In the genomic region with DNA sequence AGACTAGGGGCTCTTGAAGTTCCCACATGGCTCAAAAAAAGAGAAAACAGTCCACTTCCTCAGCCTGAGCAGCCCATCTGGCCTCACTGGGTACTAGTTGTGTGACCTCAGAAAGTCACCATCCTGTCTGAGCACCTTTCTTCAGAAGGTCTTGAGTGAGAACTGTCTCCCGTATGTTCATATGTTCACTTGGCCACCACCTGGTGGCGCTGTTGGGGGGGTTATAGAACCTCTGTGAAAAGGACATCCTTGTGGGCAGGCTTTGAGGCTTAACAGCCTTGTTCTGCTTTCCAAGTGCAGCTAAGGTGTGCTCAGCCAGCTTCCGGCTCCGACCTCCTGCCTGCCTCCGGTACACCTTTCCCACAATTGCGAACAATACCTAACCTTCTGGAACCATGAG, we compare ENCODE assay signal across 9 mouse cellular contexts. TPM values are rescaled to one million over a fixed set of nuclear protein-coding genes. Genes with fewer than 3 reads are reported as not detected.
DNase-seq lines count a peak whose midpoint lies in the region; ATAC-seq and TF ChIP-seq lines count a peak whose summit lies in the region.
"Had no signal": no experiment of that assay in that cellular context is flagged by ENCODE, and none has a peak within 500 bp of the region (broad histone marks: within the 10 kb centered on the region; RNA-seq: fewer than 3 reads in every experiment).

No protein-coding gene starts in this region.

- ATAC-seq in heart, embryonic 11.5 days (replicated peaks; ENCODE audit: insufficient number of reproducible peaks, low FRiP score, low TSS enrichment) = no peak
- no peak for ATAC-seq in limb, embryonic 11.5 days (ENCODE audit: insufficient number of reproducible peaks, low FRiP score, low TSS enrichment, low read depth)

- no peak for TF ChIP-seq POLR2A in bone marrow macrophage, adult 2 months (IDR thresholded peaks at IDR 0.05; ENCODE audit: borderline replicate concordance, low read depth, low read length)
- TF ChIP-seq POLR2A in small intestine, adult 2 months (IDR thresholded peaks at IDR 0.05; ENCODE audit: low read depth, low read length) = no peak

- peaks cover 19% of the 10 kb centered on the region for H3K4me1 ChIP-seq in heart, embryonic 11.5 days (ENCODE audit: control insufficient read depth, insufficient read depth, low read length)
- H3K4me1 ChIP-seq in E14TG2a.4 (replicated peaks; ENCODE audit: low read depth, low read length) = peaks cover 81% of the 10 kb centered on the region
- H3K4me1 ChIP-seq in bone marrow macrophage, adult 2 months (ENCODE audit: control insufficient read depth, insufficient read depth, low read length) = no peaks in the 10 kb centered on the region
- peaks cover 14% of the 10 kb centered on the region for H3K4me1 ChIP-seq in limb, embryonic 11.5 days (ENCODE audit: control insufficient read depth, insufficient read depth, low read length)
- H3K4me1 ChIP-seq in small intestine, adult 2 months (ENCODE audit: control insufficient read depth, insufficient read depth, insufficient read length, low read length) = no peaks in the 10 kb centered on the region

- H3K4me3 ChIP-seq in heart, embryonic 11.5 days (ENCODE audit: low read depth, low read length) = no peak overlapping the region
- H3K4me3 ChIP-seq in E14TG2a.4 (replicated peaks; ENCODE audit: low read length) = peak overlapping the region; percentile 49; the same call in 1 of the 2 replicates
- no peak overlapping the region for H3K4me3 ChIP-seq in bone marrow macrophage, adult 2 months (ENCODE audit: insufficient read depth, low read length)
- no peak overlapping the region for H3K4me3 ChIP-seq in limb, embryonic 11.5 days (ENCODE audit: low read depth, low read length)
- no peak overlapping the region for H3K4me3 ChIP-seq in small intestine, adult 2 months (ENCODE audit: low read depth, low read length)
- H3K4me3 ChIP-seq: neural tube, embryonic 12.5 days had no signal

- H3K27me3 ChIP-seq in heart, embryonic 11.5 days (ENCODE audit: control insufficient read depth, insufficient read depth, low read length) = no peaks in the 10 kb centered on the region
- H3K27me3 ChIP-seq in E14TG2a.4 (ENCODE audit: insufficient read depth, low read length) = peaks cover 8% of the 10 kb centered on the region
- no peaks in the 10 kb centered on the region for H3K27me3 ChIP-seq in limb, embryonic 11.5 days (ENCODE audit: control insufficient read depth, insufficient read depth, low read length)
- no peaks in the 10 kb centered on the region for H3K27me3 ChIP-seq in small intestine, adult 2 months (ENCODE audit: control insufficient read depth, insufficient read depth, low read length)
- H3K27me3 ChIP-seq: neural tube, embryonic 12.5 days had no signal

- no peaks in the 10 kb centered on the region for H3K9me3 ChIP-seq in heart, embryonic 11.5 days (replicated peaks; ENCODE audit: control insufficient read depth, low read length)
- no peaks in the 10 kb centered on the region for H3K9me3 ChIP-seq in E14TG2a.4 (ENCODE audit: low read length)
- H3K9me3 ChIP-seq in limb, embryonic 11.5 days (ENCODE audit: control insufficient read depth, low read length) = no peaks in the 10 kb centered on the region
- H3K9me3 ChIP-seq: neural tube, embryonic 12.5 days had no signal

- no peak overlapping the region for H3K4me2 ChIP-seq in heart, embryonic 11.5 days
- no peak overlapping the region for H3K4me2 ChIP-seq in limb, embryonic 11.5 days (ENCODE audit: low read depth, severe bottlenecking)
- H3K4me2 ChIP-seq: neural tube, embryonic 12.5 days had no signal

- no peak for DNase-seq in heart, postnatal 36 days
- peak; percentile 68 for DNase-seq in limb, embryonic 11.5 days (ENCODE audit: low spot score)
- no peak for DNase-seq in frontal cortex, postnatal 10 days (ENCODE audit: low spot score in 2 of 2)
- no peak for DNase-seq in kidney, adult 8-10 months

- peak; percentile 88 for TF ChIP-seq CTCF in E14TG2a.4 (conservative IDR thresholded peaks at IDR 0.05; ENCODE audit: low read length)
- peak; percentile 85 for TF ChIP-seq CTCF in bone marrow macrophage, adult 2 months (IDR thresholded peaks at IDR 0.05; ENCODE audit: low read depth, low read length)
- TF ChIP-seq CTCF in small intestine, adult 2 months (IDR thresholded peaks at IDR 0.05; ENCODE audit: extremely low read depth, insufficient read length, insufficient replicate concordance, low read depth, low read length) = peak; percentile 57; the same call in 1 of the 2 replicates

- H3K27ac ChIP-seq in heart, embryonic 11.5 days (ENCODE audit: low read depth, low read length) = peak overlapping the region; percentile 57
- H3K27ac ChIP-seq in bone marrow macrophage, adult 2 months (ENCODE audit: insufficient read depth, low read depth, low read length) = no peak overlapping the region
- H3K27ac ChIP-seq in limb, embryonic 11.5 days (replicated peaks; ENCODE audit: low read depth, low read length) = peak overlapping the region; percentile 24
- H3K27ac ChIP-seq in small intestine, adult 2 months (ENCODE audit: insufficient read depth, low read depth, low read length) = no peak overlapping the region
- H3K27ac ChIP-seq: neural tube, embryonic 12.5 days had no signal

- intact Hi-C loops in heart, postnatal 36 days (cut with DNase I) = no loop called here

- H3K36me3 ChIP-seq in heart, embryonic 11.5 days (ENCODE audit: control insufficient read depth, insufficient read depth, low read length) = no peaks in the 10 kb centered on the region; the same call in 1 of the 2 replicates
- H3K36me3 ChIP-seq in E14TG2a.4 (ENCODE audit: insufficient read depth, low read length) = no peaks in the 10 kb centered on the region
- H3K36me3 ChIP-seq in limb, embryonic 11.5 days (ENCODE audit: control insufficient read depth, insufficient read depth, low read length) = no peaks in the 10 kb centered on the region
- no peaks in the 10 kb centered on the region for H3K36me3 ChIP-seq in small intestine, adult 2 months (ENCODE audit: control insufficient read depth, insufficient read depth, low read length)
- H3K36me3 ChIP-seq: neural tube, embryonic 12.5 days had no signal

- 72% methylated on average over 6 of the region's 6 CpGs for WGBS in heart, embryonic 11.5 days (ENCODE audit: insufficient replicate concordance)
- 72% methylated on average over 6 of the region's 6 CpGs for WGBS in limb, embryonic 11.5 days
- 79% methylated on average over 6 of the region's 6 CpGs for WGBS in small intestine, adult 2 months

- H3K9ac ChIP-seq in heart, embryonic 11.5 days (ENCODE audit: low read depth, low read length) = no peak overlapping the region
- no peak overlapping the region for H3K9ac ChIP-seq in limb, embryonic 11.5 days (ENCODE audit: low read length)
- H3K9ac ChIP-seq: neural tube, embryonic 12.5 days had no signal

RNA-seq across cellular contexts. Expression of gene Tppp3, which starts 10.1 kb away (rescaled TPM):
- polyA plus RNA-seq in heart, embryonic 11.5 days (2014; fragmentation: Nextera tagmentation; extraction: Ambion mirVana) = 21.0 and 21.1 TPM in 2 replicates
- 10 to 100 TPM; 43.3 to 45.7 TPM for total RNA-seq in heart, postnatal 36 days (2021)
- 1.2 and 1.6 TPM in 2 replicates for polyA plus RNA-seq in bone marrow macrophage, adult 2 months (2012; ENCODE audit: insufficient read depth, insufficient read length, missing spikeins)
- 15.0 and 17.8 TPM in 2 replicates for polyA plus RNA-seq in limb, embryonic 11.5 days (2014; fragmentation: Nextera tagmentation; extraction: Ambion mirVana)
- 36.9 and 60.5 TPM in 2 replicates for polyA plus RNA-seq in small intestine, adult 2 months (2012; rRNA removed)

RNA-seq across cellular contexts. Expression of gene Zdhhc1, which starts 15.2 kb away (rescaled TPM):
- polyA plus RNA-seq in heart, embryonic 11.5 days (2014; fragmentation: Nextera tagmentation; extraction: Ambion mirVana) = 15.0 and 17.1 TPM in 2 replicates
- total RNA-seq in heart, postnatal 36 days (2021) = 10 to 100 TPM; 14.5 to 14.9 TPM
- polyA plus RNA-seq in bone marrow macrophage, adult 2 months (2012; ENCODE audit: insufficient read depth, insufficient read length, missing spikeins) = 16.0 and 16.3 TPM in 2 replicates
- 19.6 and 24.0 TPM in 2 replicates for polyA plus RNA-seq in limb, embryonic 11.5 days (2014; fragmentation: Nextera tagmentation; extraction: Ambion mirVana)
- polyA plus RNA-seq in small intestine, adult 2 months (2012; rRNA removed) = 14.8 and 15.2 TPM in 2 replicates

RNA-seq across cellular contexts. Expression of gene Hsd11b2, which starts 37.1 kb away (rescaled TPM):
- 6.4 and 8.2 TPM in 2 replicates for polyA plus RNA-seq in heart, embryonic 11.5 days (2014; fragmentation: Nextera tagmentation; extraction: Ambion mirVana)
- not detected for total RNA-seq in heart, postnatal 36 days (2021)
- not detected in 2 replicates for polyA plus RNA-seq in bone marrow macrophage, adult 2 months (2012; ENCODE audit: insufficient read depth, insufficient read length, missing spikeins)
- 64.2 and 71.0 TPM in 2 replicates for polyA plus RNA-seq in limb, embryonic 11.5 days (2014; fragmentation: Nextera tagmentation; extraction: Ambion mirVana)
- 5.0 and 12.2 TPM in 2 replicates for polyA plus RNA-seq in small intestine, adult 2 months (2012; rRNA removed)

Comparison
In these comparisons a context has a peak if more than half of its experiments do, and no peak if none do; other contexts are left out.
1. H3K27ac ChIP-seq: peak in heart, embryonic 11.5 days (single experiment) and limb, embryonic 11.5 days (single experiment); none in bone marrow macrophage, adult 2 months (single experiment) and small intestine, adult 2 months (single experiment).
2. Peak in every context shown above with its lines, with median percentiles within 50 percentile points of each other: CTCF ChIP-seq.